Mouse (Mus musculus): ENCODE results near the gene Gm37240.

Gm37240 gene

DNA sequence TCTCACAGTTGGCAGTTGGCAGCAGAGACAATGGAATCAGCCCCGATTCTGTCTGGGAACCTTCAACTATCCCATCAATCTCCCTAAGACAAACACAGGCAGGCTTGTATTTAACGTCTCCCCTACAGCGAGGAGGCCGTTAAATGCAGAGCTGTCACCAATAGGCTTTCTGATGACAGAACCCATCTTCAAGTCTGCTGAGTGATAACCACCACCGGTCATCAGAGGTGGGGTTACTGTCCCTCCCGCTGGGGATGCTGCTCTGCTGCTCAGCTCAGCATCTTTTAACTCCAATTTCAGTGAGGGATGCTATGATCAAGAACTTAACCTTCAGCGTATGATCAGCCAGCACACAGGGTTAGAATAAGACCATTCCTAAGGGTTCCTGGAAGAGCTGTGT, 1409.1 kb downstream of the Gm37240 start:
- DNase-seq (ENCODE audit: low spot score in 2 of 2), result no peak

DNA sequence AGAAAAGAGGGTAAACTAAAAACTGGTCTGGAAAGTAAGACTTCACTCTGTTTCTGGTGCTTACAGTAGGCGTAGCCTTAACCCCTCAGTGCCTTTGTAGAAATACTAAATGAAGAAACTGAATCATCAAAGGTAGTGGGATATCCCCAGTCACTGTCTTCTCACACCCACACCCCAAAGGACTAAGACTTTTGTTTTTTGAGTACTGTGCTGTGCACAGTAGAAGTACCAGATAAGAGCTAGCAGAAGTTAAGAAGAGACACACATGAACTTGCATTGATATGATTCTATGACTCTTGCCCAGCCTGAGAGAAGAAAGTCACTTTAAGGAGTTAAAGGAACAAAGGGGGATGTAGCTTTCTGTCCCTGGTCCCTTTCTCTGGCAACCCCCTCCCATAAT, 1409.8 kb downstream of the Gm37240 start:
- DNase-seq (ENCODE audit: low spot score in 2 of 2), result no peak

GRCm38 (mm10) chr3:84474981-84475775, 1412.1 kb downstream of the Gm37240 start:
- no peak for DNase-seq (ENCODE audit: low spot score in 2 of 2)

- no peak for DNase-seq (ENCODE audit: low spot score in 2 of 2)
These were observed 1412.9 kb downstream of the Gm37240 start for GRCm38 (mm10) chr3:84474398-84474797.

DNA sequence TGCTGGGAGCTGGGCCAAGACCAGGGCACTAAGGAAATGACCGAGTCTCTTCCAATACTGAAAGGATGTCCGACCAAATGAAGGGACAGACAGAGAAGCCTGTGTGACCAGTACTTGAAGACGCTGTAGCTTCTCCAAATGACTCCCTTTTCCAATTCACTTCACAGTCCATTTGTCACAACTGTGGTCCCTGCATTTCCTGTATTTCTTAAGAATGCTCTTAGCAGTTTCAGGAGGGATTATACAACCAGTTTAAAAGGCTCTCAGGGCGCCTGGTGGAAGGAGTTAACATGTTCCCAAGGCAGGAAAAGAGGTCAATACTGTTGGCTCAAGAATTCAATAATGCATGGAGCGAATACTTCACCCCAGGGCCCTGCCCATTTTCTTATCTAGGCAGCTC, 1414.4 kb downstream of the Gm37240 start:
- no peak for DNase-seq (ENCODE audit: low spot score in 2 of 2)

GRCm38 (mm10) chr3:84472527-84472926, 1414.8 kb downstream of the Gm37240 start:
- no peak for DNase-seq (ENCODE audit: low spot score in 2 of 2)

DNA sequence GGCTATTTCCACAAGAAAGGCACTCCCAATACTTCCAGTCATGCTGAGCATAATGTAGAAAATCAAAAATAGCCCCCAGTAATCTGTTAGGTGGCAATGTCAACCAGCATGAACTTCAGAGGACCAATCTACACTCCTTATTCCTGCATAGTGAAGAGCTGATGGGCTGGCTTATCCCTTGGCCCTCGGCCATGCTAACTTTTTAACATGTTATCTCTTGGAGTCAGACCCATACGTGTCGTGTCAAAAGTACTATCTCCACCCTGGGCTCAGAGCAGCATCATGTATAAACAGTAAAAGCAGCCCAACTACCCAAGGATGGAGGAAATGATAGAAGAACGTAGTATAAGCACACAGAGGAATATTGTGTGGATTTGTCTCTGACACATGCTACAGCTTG, 1416.2 kb downstream of the Gm37240 start:
- DNase-seq (ENCODE audit: low spot score in 2 of 2), result no peak

DNA sequence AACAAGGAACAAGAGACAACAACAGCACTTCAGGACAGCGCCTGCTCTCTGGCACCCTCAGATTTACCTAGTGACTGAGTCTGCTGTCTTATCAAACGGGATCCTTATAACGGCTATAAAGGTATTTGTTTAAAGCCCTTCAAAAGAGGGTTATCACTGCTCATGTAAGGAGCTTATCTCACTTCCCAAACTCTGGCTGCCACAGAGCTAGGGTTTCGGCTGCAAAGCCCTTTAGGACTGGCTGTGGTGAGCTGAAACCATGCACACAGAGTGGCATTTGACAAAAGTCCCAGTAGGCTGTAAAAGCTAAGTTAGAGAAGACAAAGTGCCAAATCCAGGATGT, 1419.2 kb downstream of the Gm37240 start:
- no peak for DNase-seq (ENCODE audit: low spot score in 2 of 2)

GRCm38 (mm10) chr3:84467419-84468110, 1419.8 kb downstream of the Gm37240 start:
- no peak for DNase-seq (ENCODE audit: low spot score in 2 of 2)

- no peak for DNase-seq (ENCODE audit: low spot score in 2 of 2)
These were observed 1421.4 kb downstream of the Gm37240 start for GRCm38 (mm10) chr3:84465822-84466500.

DNA sequence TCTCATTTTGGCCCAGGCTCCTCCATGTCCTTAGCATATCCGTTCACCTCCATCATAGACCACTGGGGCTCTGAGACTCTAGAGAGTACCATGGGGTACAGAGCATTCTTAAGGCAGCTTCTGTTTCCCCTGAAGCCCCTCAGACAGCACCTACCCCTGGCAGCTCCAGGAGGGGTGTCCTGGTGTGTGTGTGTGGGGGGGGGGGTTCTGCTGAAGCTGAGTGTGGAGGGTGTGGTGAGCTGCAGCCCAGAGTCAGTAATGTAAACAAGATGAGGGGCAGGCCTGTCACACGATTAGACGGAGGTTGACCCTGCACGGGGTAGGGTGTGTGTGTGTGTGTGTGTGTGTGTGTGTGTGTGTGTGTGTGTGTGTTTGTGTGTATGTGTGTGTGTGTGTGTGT, 1425.6 kb downstream of the Gm37240 start:
- DNase-seq (ENCODE audit: low spot score in 2 of 2), result no peak

DNA sequence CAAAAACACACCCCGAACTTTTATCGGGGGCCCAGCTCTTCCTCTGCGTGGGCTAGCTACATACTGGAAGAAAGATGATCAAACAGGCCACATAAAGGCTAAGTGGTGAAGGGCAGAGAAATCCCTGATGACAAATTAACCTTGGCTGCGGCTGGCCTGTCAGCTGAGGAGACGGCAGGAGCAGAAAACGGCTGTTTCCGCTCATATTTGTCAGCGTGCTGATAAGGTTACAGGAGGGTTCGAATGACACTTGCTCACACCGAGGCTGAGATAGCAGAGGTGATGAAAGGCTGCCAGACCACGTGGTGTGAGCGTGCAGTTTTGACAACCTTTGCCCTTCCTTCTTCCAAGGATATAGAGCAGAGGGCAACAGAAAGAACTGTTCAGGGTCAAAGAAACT, 1426.4 kb downstream of the Gm37240 start:
- DNase-seq (ENCODE audit: low spot score in 2 of 2), result no peak

DNA sequence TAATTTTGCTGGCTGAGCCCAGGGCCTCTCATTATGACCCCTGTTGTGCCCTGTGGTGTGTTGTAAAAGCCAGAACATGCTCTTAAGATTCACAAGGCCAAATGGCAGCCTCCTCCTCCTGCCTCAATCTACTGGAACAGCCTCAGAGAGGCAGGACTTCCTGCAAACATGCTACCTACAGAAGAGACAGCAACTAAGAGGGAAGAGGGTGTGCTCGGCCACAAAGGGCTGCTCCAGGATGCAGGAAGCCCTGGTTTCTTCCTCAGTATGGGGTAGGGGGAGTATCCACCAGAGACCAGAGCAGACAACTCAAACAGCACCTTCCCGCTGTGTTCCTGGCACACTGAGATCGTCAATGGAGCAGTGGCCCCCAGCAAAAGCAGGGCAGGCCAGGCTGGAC, 1426.8 kb downstream of the Gm37240 start:
- no peak for DNase-seq (ENCODE audit: low spot score in 2 of 2)

GRCm38 (mm10) chr3:84455733-84456417, 1431.4 kb downstream of the Gm37240 start:
- no peak for DNase-seq (ENCODE audit: low spot score in 2 of 2)

DNA sequence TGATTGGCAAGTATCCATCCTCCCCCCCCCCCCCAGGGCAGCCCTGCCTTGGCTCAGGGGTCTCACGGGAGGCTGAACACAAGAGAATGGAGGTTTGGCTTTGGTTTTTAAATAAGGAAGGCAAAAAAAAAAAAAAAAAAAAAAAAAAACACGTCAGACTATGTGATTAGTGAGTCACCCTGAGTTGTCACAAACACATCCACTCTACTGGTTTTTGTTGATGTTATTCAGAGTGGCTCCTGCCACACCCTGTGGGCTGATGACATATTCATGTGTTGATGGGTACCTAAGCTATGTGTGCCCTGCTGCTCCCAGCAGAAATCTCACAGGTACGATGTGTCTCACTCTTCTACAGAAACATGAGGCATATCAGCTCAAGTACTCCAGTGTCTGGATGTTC, 1436.7 kb downstream of the Gm37240 start:
- no peak for DNase-seq (ENCODE audit: low spot score in 2 of 2)

- no peak for DNase-seq (ENCODE audit: low spot score in 2 of 2)
These were observed 1438.3 kb downstream of the Gm37240 start for GRCm38 (mm10) chr3:84449015-84449414.

DNA sequence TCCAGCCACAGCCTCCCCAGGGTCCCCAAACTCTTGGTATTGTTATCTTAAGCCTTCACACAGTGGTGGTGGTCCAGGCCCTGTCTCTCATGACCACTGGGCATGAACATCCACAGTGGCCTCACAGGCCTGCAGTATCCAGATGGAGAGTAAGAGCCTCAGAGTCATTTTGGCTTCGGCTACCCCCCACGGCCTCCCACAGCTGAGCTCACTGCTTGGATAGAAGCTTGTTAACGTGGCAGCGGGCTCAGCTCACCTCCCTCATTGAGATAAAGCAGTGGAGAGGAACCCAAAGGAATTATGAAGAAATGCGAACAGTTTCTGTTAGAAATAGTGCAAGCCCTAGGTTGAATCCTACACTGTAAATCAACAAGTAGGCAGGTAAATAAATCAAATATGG, 1439.5 kb downstream of the Gm37240 start:
- no peak for DNase-seq (ENCODE audit: low spot score in 2 of 2)

All from frontal cortex, postnatal 14 days (tissue).